Mouse (Mus musculus) layer of hippocampus, postnatal 36 days (tissue): ENCODE measurements at regions not wholly inside any gene's neighbourhood (a gene's known extent, or its start where the extent isn't known, plus 50 kb on each side); places are given as distances from the start of the nearest gene placed in this dataset.

Source experiments
- DNase-seq, 2 experiments: peaks; one replicate each; pipeline ENCODE4 v3.0.0; 2022

GRCm38 (mm10) chrX:167088930-167089329, 120.2 kb downstream of the Tmsb4x start:
- DNase-seq = no peak

- no peak for DNase-seq
These were observed 120.7 kb downstream of the Tmsb4x start for GRCm38 (mm10) chrX:167088438-167088837.

- DNase-seq = no peak
These were observed 128.3 kb downstream of the Tmsb4x start for GRCm38 (mm10) chrX:167080821-167081220.

- no peak for DNase-seq
These were observed 140.0 kb downstream of the Tmsb4x start for GRCm38 (mm10) chrX:167069075-167069474.

GRCm38 (mm10) chrX:167067918-167068317, 141.2 kb downstream of the Tmsb4x start:
- no peak for DNase-seq

- DNase-seq = peak in 1 of 2 experiments; percentile 7
These were observed 145.2 kb downstream of the Tmsb4x start for GRCm38 (mm10) chrX:167063881-167064280.

- DNase-seq = no peak
These were observed 156.7 kb downstream of the Tmsb4x start for GRCm38 (mm10) chrX:167052456-167052855.

- DNase-seq = no peak
These were observed 159.0 kb downstream of the Tmsb4x start for GRCm38 (mm10) chrX:167050066-167050465.

GRCm38 (mm10) chrX:167049191-167049968, 159.7 kb downstream of the Tmsb4x start:
- no peak for DNase-seq

- DNase-seq = no peak
These were observed 171.1 kb downstream of the Tmsb4x start for GRCm38 (mm10) chrX:167037971-167038370.

- no peak for DNase-seq
These were observed 172.8 kb downstream of the Tmsb4x start for GRCm38 (mm10) chrX:167036355-167036754.

- DNase-seq = no peak
These were observed 173.5 kb downstream of the Tmsb4x start for GRCm38 (mm10) chrX:167035639-167036038.

- no peak for DNase-seq
These were observed 176.0 kb downstream of the Tmsb4x start for GRCm38 (mm10) chrX:167033091-167033490.

GRCm38 (mm10) chrX:167032586-167032985, 176.5 kb downstream of the Tmsb4x start:
- no peak for DNase-seq

GRCm38 (mm10) chrX:167031543-167031942, 177.6 kb downstream of the Tmsb4x start:
- DNase-seq = no peak

- no peak for DNase-seq
These were observed 193.5 kb downstream of the Tmsb4x start for GRCm38 (mm10) chrX:167015602-167016001.

GRCm38 (mm10) chrX:167014322-167014721, 194.8 kb downstream of the Tmsb4x start:
- no peak for DNase-seq

GRCm38 (mm10) chrX:167012891-167013290, 196.2 kb downstream of the Tmsb4x start:
- DNase-seq = no peak

GRCm38 (mm10) chrX:167011977-167012542, 197.1 kb downstream of the Tmsb4x start:
- no peak for DNase-seq

- DNase-seq = no peak
These were observed 213.3 kb downstream of the Tmsb4x start for GRCm38 (mm10) chrX:166995855-166996254.

GRCm38 (mm10) chrX:166981003-166981402, 228.1 kb downstream of the Tmsb4x start:
- no peak for DNase-seq

- DNase-seq = no peak
These were observed 228.6 kb downstream of the Tmsb4x start for GRCm38 (mm10) chrX:166980504-166980903.

GRCm38 (mm10) chrX:166977029-166977428, 232.1 kb downstream of the Tmsb4x start:
- DNase-seq = no peak

GRCm38 (mm10) chrX:166971721-166972120, 237.4 kb downstream of the Tmsb4x start:
- no peak for DNase-seq
